Mouse (Mus musculus) lung, adult 18-20 months (tissue): ENCODE results near the gene Unc93a.
A peak's percentile ranks its signal among the peaks of the same experiment; 100 is the strongest.
"Not testable (repeated sequence)": the region's sequence is repeated elsewhere in the genome, so short reads cannot be mapped to it uniquely, and the experiment has no call there.

Experiments used
- DNase-seq, 2 experiments: peaks; one replicate each; pipeline ENCODE4 v3.0.0; 2022; ENCODE audit warnings: mixed read lengths in 2 of 2

Unc93a gene

GRCm38 (mm10) chr17:13131710-13132109 is at the start of gene Unc93a:
Gene Unc93a, minus strand, starts transcription at chr17:13131810.
- DNase-seq: not testable (repeated sequence)

GRCm38 (mm10) chr17:13180491-13180890 is 48.9 kb upstream of the Unc93a start:
- DNase-seq: not testable (repeated sequence)

GRCm38 (mm10) chr17:13179021-13179420 is 47.4 kb upstream of the Unc93a start:
- not testable (repeated sequence) for DNase-seq

GRCm38 (mm10) chr17:13177796-13178195 is 46.2 kb upstream of the Unc93a start:
- DNase-seq: not testable (repeated sequence)

GRCm38 (mm10) chr17:13175609-13176008 is 44.0 kb upstream of the Unc93a start:
- DNase-seq: not testable (repeated sequence)

- DNase-seq: not testable (repeated sequence)
Observed at GRCm38 (mm10) chr17:13174029-13174428, 42.4 kb upstream of the Unc93a start.

GRCm38 (mm10) chr17:13173578-13173977 is 42.0 kb upstream of the Unc93a start:
- not testable (repeated sequence) for DNase-seq

- not testable (repeated sequence) for DNase-seq
Observed at GRCm38 (mm10) chr17:13146128-13146527, 14.5 kb upstream of the Unc93a start.

- peak in 1 of 2 experiments; percentile 19 for DNase-seq
Observed at GRCm38 (mm10) chr17:13144580-13145215, 13.1 kb upstream of the Unc93a start.

GRCm38 (mm10) chr17:13142665-13143064 is 11.1 kb upstream of the Unc93a start:
- DNase-seq: not testable (repeated sequence)

- not testable (repeated sequence) for DNase-seq
Observed at GRCm38 (mm10) chr17:13135356-13135755, 3.7 kb upstream of the Unc93a start.

GRCm38 (mm10) chr17:13132352-13132751 is 742 bp upstream of the Unc93a start:
- not testable (repeated sequence) for DNase-seq

GRCm38 (mm10) chr17:13129737-13130465 is 1.7 kb downstream of the Unc93a start:
- not testable (repeated sequence) for DNase-seq

GRCm38 (mm10) chr17:13129324-13129723 is 2.3 kb downstream of the Unc93a start:
- DNase-seq: not testable (repeated sequence)

- not testable (repeated sequence) for DNase-seq
Observed at GRCm38 (mm10) chr17:13124241-13124640, 7.4 kb downstream of the Unc93a start.

GRCm38 (mm10) chr17:13123308-13124038 is 8.1 kb downstream of the Unc93a start:
- DNase-seq: not testable (repeated sequence)

GRCm38 (mm10) chr17:13112504-13113291 is 18.9 kb downstream of the Unc93a start:
- DNase-seq: not testable (repeated sequence)

GRCm38 (mm10) chr17:13106563-13106962 is 25.0 kb downstream of the Unc93a start:
- DNase-seq: not testable (repeated sequence)

- DNase-seq: not testable (repeated sequence)
Observed at GRCm38 (mm10) chr17:13092960-13093359, 38.6 kb downstream of the Unc93a start.

- DNase-seq: not testable (repeated sequence)
Observed at GRCm38 (mm10) chr17:13092100-13092764, 39.4 kb downstream of the Unc93a start.

- DNase-seq: not testable (repeated sequence)
Observed at GRCm38 (mm10) chr17:13091510-13091909, 40.1 kb downstream of the Unc93a start.

- DNase-seq: not testable (repeated sequence)
Observed at GRCm38 (mm10) chr17:13069227-13069626, 62.4 kb downstream of the Unc93a start.
